Mouse (Mus musculus): Measurements from ENCODE around the gene Usp12. TPM values are rescaled to one million over a fixed set of nuclear protein-coding genes. Genes with fewer than 3 reads are reported as not detected.
A peak's percentile ranks its signal among the peaks of the same experiment; 100 is the strongest.

The Usp12 gene
- polyA plus RNA-seq, 1 experiment from 2014 or later = 14.5 TPM

DNA sequence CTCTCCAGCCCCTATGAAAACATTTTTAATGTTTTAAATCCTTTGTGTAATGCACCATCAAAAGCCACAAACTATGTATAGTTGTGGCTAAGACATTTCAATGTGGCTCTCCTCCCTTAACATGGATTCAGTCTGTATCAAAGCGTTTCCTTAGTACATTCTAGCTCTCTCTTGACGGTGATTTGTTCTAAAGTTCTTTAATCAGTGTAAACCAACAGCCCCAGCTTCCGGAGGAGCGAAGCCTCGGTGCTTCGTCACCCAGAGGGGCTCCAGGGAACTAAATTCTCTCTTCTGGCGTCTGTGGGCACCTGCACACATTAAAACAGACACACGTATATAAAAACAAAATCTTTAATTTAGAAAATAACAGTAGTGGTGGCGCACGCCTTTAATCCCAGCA lies 10.9 kb downstream of the Usp12 start:
- H3K4me1 ChIP-seq (ENCODE audit: insufficient read depth, low read depth, low read length) = peaks cover 11% of the 10 kb centered on the region
- 84% methylated on average over 10 of the region's 10 CpGs for WGBS

DNA sequence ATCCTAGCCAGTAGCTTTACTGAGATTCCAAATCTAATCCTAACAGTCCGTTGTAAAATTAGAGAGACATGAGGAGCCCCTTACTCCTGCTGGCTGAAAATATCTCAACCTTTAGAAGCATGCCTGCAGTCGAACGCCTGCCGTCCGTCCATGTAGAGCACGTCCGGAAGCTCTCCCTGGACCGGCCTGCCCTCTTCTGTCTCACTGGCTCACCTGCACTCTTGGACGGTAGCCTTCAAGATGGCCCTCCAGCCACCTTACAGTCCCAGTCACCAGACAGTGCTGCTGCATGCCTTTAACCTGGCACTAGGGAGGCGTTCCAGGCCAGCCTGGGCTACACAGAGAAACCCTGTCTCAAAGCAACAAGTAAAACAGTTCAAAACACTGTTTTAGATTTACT lies 11.5 kb downstream of the Usp12 start:
- H3K9me3 ChIP-seq (ENCODE audit: low read length) = no peaks in the 10 kb centered on the region
- DNase-seq (ENCODE audit: low spot score) = peak; percentile 33
- H3K4me1 ChIP-seq (ENCODE audit: insufficient read depth, low read depth, low read length) = peaks cover 7% of the 10 kb centered on the region
- no peak overlapping the region for H3K27ac ChIP-seq (ENCODE audit: low read length)
- no peak overlapping the region for H3K9ac ChIP-seq (replicated peaks; ENCODE audit: low read depth)
- WGBS = 78% methylated on average over 10 of the region's 10 CpGs
- no peaks in the 10 kb centered on the region for H3K36me3 ChIP-seq (ENCODE audit: insufficient read depth, low read length)
- TF ChIP-seq CTCF (IDR thresholded peaks at IDR 0.05) (peak; percentile 50), EP300 (IDR thresholded peaks at IDR 0.05) (no peak)
- no peak for ATAC-seq
- no peak overlapping the region for H3K4me2 ChIP-seq (replicated peaks; ENCODE audit: low read depth, low read length)
- no peak overlapping the region for H3K4me3 ChIP-seq (ENCODE audit: low read depth, low read length)
- H3K27me3 ChIP-seq (replicated peaks; ENCODE audit: insufficient read depth, low read length) = no peaks in the 10 kb centered on the region

More for the DNA sequence above, 10.9 kb downstream of the Usp12 start:
- Histone ChIP-seq H3K4me3 (ENCODE audit: low read depth, low read length) (no peak overlapping the region), H3K36me3 (ENCODE audit: insufficient read depth, low read length) (no peaks in the 10 kb centered on the region), H3K4me2 (replicated peaks; ENCODE audit: low read depth, low read length) (no peak overlapping the region), H3K27me3 (replicated peaks; ENCODE audit: insufficient read depth, low read length) (no peaks in the 10 kb centered on the region), H3K9ac (replicated peaks; ENCODE audit: low read depth) (no peak overlapping the region), H3K9me3 (ENCODE audit: low read length) (no peaks in the 10 kb centered on the region), H3K27ac (ENCODE audit: low read length) (no peak overlapping the region)
- ATAC-seq (no peak), DNase-seq (ENCODE audit: low spot score) (no peak)
- TF ChIP-seq EP300 (IDR thresholded peaks at IDR 0.05) (no peak), CTCF (IDR thresholded peaks at IDR 0.05) (no peak)

DNA sequence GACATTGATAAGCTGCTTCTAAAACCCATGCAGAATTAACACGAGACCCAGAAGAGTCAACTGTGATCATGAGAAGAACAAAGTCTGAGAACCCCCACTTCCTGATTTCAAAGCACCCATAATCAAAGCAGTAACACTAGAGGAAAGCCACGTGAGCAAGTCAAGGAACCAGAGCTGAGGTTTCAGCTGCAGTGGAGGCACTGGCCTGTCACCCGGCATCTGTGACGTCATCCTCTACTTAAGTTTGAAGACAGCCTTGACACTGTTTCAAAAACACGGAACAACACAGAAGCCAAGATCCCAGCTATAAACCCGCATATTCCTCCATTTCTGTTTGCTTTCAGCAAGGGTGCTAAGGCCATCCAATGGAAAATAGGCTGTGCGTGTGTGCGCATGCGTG lies 13.1 kb downstream of the Usp12 start:
- TF ChIP-seq CTCF (IDR thresholded peaks at IDR 0.05) (no peak), EP300 (IDR thresholded peaks at IDR 0.05) (no peak)
- Histone ChIP-seq H3K4me2 (replicated peaks; ENCODE audit: low read depth, low read length) (no peak overlapping the region), H3K27me3 (replicated peaks; ENCODE audit: insufficient read depth, low read length) (no peaks in the 10 kb centered on the region), H3K36me3 (ENCODE audit: insufficient read depth, low read length) (no peaks in the 10 kb centered on the region), H3K9ac (replicated peaks; ENCODE audit: low read depth) (no peak overlapping the region), H3K27ac (ENCODE audit: low read length) (no peak overlapping the region), H3K4me3 (ENCODE audit: low read depth, low read length) (no peak overlapping the region), H3K4me1 (ENCODE audit: insufficient read depth, low read depth, low read length) (peaks cover 8% of the 10 kb centered on the region), H3K9me3 (ENCODE audit: low read length) (no peaks in the 10 kb centered on the region)
- DNase-seq (ENCODE audit: low spot score) (peak; percentile 59), ATAC-seq (no peak)
- WGBS = 54% methylated on average over 9 of the region's 9 CpGs

DNA sequence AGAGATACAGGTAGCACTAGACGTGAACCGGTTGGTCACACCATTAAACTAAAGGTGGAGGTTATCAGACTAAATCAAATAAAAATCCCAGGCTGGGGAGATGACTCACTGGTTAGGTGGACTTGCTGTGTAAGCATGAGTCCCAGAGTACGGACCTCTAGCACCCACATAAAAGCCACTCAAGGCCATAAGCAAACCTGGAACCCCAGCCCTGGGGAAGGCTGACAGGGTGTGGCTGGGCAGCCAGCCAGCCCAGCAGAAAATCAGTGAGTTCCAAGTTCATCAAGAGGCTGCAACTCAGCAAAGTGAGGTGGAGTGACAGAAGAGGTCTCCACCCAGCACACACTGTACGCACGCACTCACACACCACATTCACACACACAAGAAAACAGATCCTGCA lies 14.9 kb downstream of the Usp12 start:
- peak; percentile 65; the same call in 1 of the 2 replicates for TF ChIP-seq EP300 (IDR thresholded peaks at IDR 0.05)
- TF ChIP-seq CTCF (IDR thresholded peaks at IDR 0.05) = no peak
- Histone ChIP-seq H3K9ac (replicated peaks; ENCODE audit: low read depth) (no peak overlapping the region), H3K4me2 (replicated peaks; ENCODE audit: low read depth, low read length) (no peak overlapping the region), H3K4me3 (ENCODE audit: low read depth, low read length) (no peak overlapping the region), H3K4me1 (ENCODE audit: insufficient read depth, low read depth, low read length) (peaks cover 8% of the 10 kb centered on the region), H3K9me3 (ENCODE audit: low read length) (no peaks in the 10 kb centered on the region), H3K27ac (ENCODE audit: low read length) (peak overlapping the region; percentile 57; the same call in 1 of the 2 replicates), H3K27me3 (replicated peaks; ENCODE audit: insufficient read depth, low read length) (no peaks in the 10 kb centered on the region), H3K36me3 (ENCODE audit: insufficient read depth, low read length) (no peaks in the 10 kb centered on the region)
- 44% methylated on average over 5 of the region's 5 CpGs for WGBS
- DNase-seq (ENCODE audit: low spot score) (peak; percentile 87), ATAC-seq (peak; percentile 95)

DNA sequence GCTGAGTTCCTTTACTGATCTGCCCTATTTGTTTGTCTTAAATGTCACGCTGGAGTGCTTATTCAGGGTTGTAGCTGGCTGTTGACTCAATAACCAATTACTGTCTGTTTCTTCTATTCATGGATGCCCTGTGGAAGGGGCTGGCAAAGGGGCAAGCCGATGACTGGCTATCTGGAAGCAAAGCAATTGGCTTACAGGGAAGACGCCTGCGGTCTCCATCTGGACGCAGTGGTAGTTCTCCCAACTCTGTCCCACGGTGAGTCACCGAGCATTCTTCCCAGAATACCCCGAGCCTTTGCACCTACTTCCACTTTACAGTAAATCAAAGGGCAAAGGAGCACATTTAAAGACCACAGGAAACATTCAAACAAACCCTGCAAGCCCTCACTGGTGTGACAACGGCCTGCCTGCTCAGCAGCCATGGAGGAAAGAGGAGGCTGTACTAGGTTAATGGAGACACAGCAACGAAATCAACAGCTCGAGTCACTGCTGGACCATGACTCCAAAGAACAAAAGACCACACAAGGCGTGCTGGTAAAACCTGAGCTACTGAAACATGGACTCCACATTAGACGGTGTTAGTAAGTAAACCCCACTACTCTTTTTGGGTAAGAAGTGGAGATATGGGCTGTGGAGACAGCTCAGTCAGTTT lies 17.7 kb downstream of the Usp12 start:
- no peak overlapping the region for H3K4me2 ChIP-seq (replicated peaks; ENCODE audit: low read depth, low read length)
- TF ChIP-seq EP300 (IDR thresholded peaks at IDR 0.05) (no peak), CTCF (IDR thresholded peaks at IDR 0.05) (no peak)

DNA sequence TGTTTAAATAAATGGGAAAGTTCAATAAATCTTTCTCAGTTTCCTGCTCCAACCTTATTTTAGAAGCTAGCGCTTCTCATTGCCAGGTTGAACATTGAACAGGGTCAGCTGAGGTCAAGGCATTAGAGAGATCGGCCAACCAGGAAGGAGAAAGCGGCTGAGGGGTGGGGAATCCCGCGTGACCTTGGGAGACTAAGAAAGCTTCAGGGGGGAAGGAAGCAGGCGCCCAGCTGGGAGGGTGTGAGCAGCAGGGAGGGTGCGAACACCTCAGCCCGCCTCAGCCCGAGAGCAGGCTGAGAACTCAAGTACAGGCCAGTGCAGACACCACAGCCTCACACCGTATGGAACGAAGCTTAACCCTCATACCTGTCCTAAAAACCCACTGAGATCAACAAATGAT lies 22.8 kb downstream of the Usp12 start:
- no peaks in the 10 kb centered on the region for H3K9me3 ChIP-seq (ENCODE audit: low read length)
- H3K36me3 ChIP-seq (ENCODE audit: insufficient read depth, low read length) = 0 out of 2 replicates have a peak, but pooled peaks cover 5% of the 10 kb centered on the region
- H3K4me1 ChIP-seq (ENCODE audit: insufficient read depth, low read depth, low read length) = peaks cover 13% of the 10 kb centered on the region; the same call in 1 of the 2 replicates
- WGBS = 17% methylated on average over 11 of the region's 11 CpGs
- no peak overlapping the region for H3K4me3 ChIP-seq (ENCODE audit: low read depth, low read length)
- H3K27ac ChIP-seq (ENCODE audit: low read length) = no peak overlapping the region
- ATAC-seq (0 out of 2 replicates have a peak, but pooled peaks have one; percentile 25), DNase-seq (ENCODE audit: low spot score) (no peak)
- H3K27me3 ChIP-seq (replicated peaks; ENCODE audit: insufficient read depth, low read length) = no peaks in the 10 kb centered on the region
- H3K9ac ChIP-seq (replicated peaks; ENCODE audit: low read depth) = no peak overlapping the region
- TF ChIP-seq CTCF (IDR thresholded peaks at IDR 0.05) (no peak), EP300 (IDR thresholded peaks at IDR 0.05) (no peak)
- no peak overlapping the region for H3K4me2 ChIP-seq (replicated peaks; ENCODE audit: low read depth, low read length)

More for the DNA sequence above, 17.7 kb downstream of the Usp12 start:
- Histone ChIP-seq H3K9me3 (ENCODE audit: low read length) (no peaks in the 10 kb centered on the region), H3K27me3 (replicated peaks; ENCODE audit: insufficient read depth, low read length) (no peaks in the 10 kb centered on the region), H3K4me1 (ENCODE audit: insufficient read depth, low read depth, low read length) (peaks cover 8% of the 10 kb centered on the region), H3K9ac (replicated peaks; ENCODE audit: low read depth) (no peak overlapping the region), H3K4me3 (ENCODE audit: low read depth, low read length) (no peak overlapping the region), H3K36me3 (ENCODE audit: insufficient read depth, low read length) (no peaks in the 10 kb centered on the region), H3K27ac (ENCODE audit: low read length) (no peak overlapping the region)
- no peak for DNase-seq (ENCODE audit: low spot score)
- ATAC-seq = no peak
- whole genome bisulfite sequencing = 67% methylated on average over 13 of the region's 13 CpGs

Data from lung, postnatal 0 days (tissue).